In genomic region chr10:98531425-98531824, GRCm38 (mm10) we compare ENCODE assay signal across 31 mouse cellular contexts.
"Had no signal": no experiment of that assay in that cellular context is flagged by ENCODE, and none has a peak within 500 bp of the region (broad histone marks: within the 10 kb centered on the region; RNA-seq: fewer than 3 reads in every experiment).

No protein-coding gene starts in this region.

- H3K9me3 ChIP-seq: limb, embryonic 10.5 days; limb, embryonic 13.5 days; limb, embryonic 15.5 days; liver, embryonic 12.5 days; liver, embryonic 13.5 days; liver, embryonic 15.5 days; lung, embryonic 15.5 days; midbrain, embryonic 10.5 days; midbrain, embryonic 12.5 days; midbrain, embryonic 13.5 days; midbrain, embryonic 15.5 days had no signal

- H3K36me3 ChIP-seq: limb, embryonic 10.5 days; limb, embryonic 12.5 days; limb, embryonic 13.5 days; limb, embryonic 15.5 days; liver, embryonic 12.5 days; liver, embryonic 13.5 days; liver, embryonic 15.5 days; lung, embryonic 15.5 days; midbrain, embryonic 10.5 days; midbrain, embryonic 12.5 days; midbrain, embryonic 13.5 days; midbrain, embryonic 15.5 days had no signal

- H3K4me3 ChIP-seq: left cerebral cortex, adult 2 months; limb, embryonic 10.5 days; limb, embryonic 12.5 days; limb, embryonic 13.5 days; limb, embryonic 15.5 days; liver, embryonic 12.5 days; liver, embryonic 13.5 days; liver, embryonic 15.5 days; lung, embryonic 15.5 days; megakaryocyte, embryonic 14.5 days; midbrain, embryonic 10.5 days; midbrain, embryonic 12.5 days; midbrain, embryonic 13.5 days; midbrain, embryonic 15.5 days; myocyte had no signal

- H3K27me3 ChIP-seq: limb, embryonic 12.5 days; limb, embryonic 13.5 days; limb, embryonic 15.5 days; liver, embryonic 12.5 days; liver, embryonic 13.5 days; liver, embryonic 15.5 days; lung, embryonic 15.5 days; megakaryocyte, embryonic 14.5 days; midbrain, embryonic 12.5 days; midbrain, embryonic 13.5 days; midbrain, embryonic 15.5 days had no signal

- H3K9ac ChIP-seq: limb, embryonic 12.5 days; limb, embryonic 13.5 days; limb, embryonic 15.5 days; liver, embryonic 12.5 days; liver, embryonic 13.5 days; liver, embryonic 14.5 days; liver, embryonic 15.5 days; liver, postnatal 0 days; lung, embryonic 14.5 days; lung, embryonic 15.5 days; midbrain, embryonic 12.5 days; midbrain, embryonic 13.5 days; midbrain, embryonic 15.5 days had no signal

- ATAC-seq: liver, embryonic 12.5 days; liver, postnatal 0 days; lung, postnatal 0 days; midbrain, embryonic 13.5 days; midbrain, embryonic 15.5 days; midbrain, embryonic 16.5 days had no signal

- H3K27ac ChIP-seq: left cerebral cortex, adult 2 months; limb, embryonic 10.5 days; limb, embryonic 12.5 days; limb, embryonic 13.5 days; limb, embryonic 15.5 days; liver, embryonic 12.5 days; liver, embryonic 13.5 days; liver, embryonic 14.5 days; liver, embryonic 15.5 days; lung, embryonic 15.5 days; macrophage; midbrain, embryonic 10.5 days; midbrain, embryonic 12.5 days; midbrain, embryonic 13.5 days; midbrain, embryonic 15.5 days had no signal

- DNase-seq: left cerebral cortex, postnatal 4 days; liver; liver, embryonic 13.5 days; liver, postnatal 0 days; lung, adult 18-20 months; lung, adult 2 months; lung, embryonic 14.5 days; lung, postnatal 10 days; lung, postnatal 14 days; lung, postnatal 36 days; lung, postnatal 4 days; midbrain, embryonic 14.5 days had no signal

- H3K4me2 ChIP-seq: limb, embryonic 12.5 days; limb, embryonic 13.5 days; limb, embryonic 15.5 days; liver, embryonic 11.5 days; liver, embryonic 12.5 days; liver, embryonic 13.5 days; liver, embryonic 15.5 days; lung, embryonic 14.5 days; lung, embryonic 15.5 days; midbrain, embryonic 12.5 days; midbrain, embryonic 13.5 days; midbrain, embryonic 15.5 days had no signal

- H3K4me1 ChIP-seq: limb, embryonic 10.5 days; limb, embryonic 12.5 days; limb, embryonic 13.5 days; limb, embryonic 15.5 days; liver, embryonic 12.5 days; liver, embryonic 13.5 days; liver, embryonic 15.5 days; lung, embryonic 15.5 days; megakaryocyte, embryonic 14.5 days; midbrain, embryonic 10.5 days; midbrain, embryonic 12.5 days; midbrain, embryonic 13.5 days; midbrain, embryonic 15.5 days had no signal
